Mouse (Mus musculus) ES-Bruce4 (cell line): ENCODE measurements at regions not wholly inside any gene's neighbourhood (a gene's known extent, or its start where the extent isn't known, plus 50 kb on each side); places are given as distances from the start of the nearest gene placed in this dataset.

ENCODE experiments used
- H3K27ac ChIP-seq: 2 replicates; pipeline ENCODE4 v1.5.1; 2012; ENCODE audit warnings: low read length, inconsistent platforms; ENCODE audit not compliant: insufficient read depth
- H3K27me3 ChIP-seq: 2 replicates; pipeline ENCODE4 v1.6.1; 2012; ENCODE audit warnings: mild to moderate bottlenecking, low read length, inconsistent platforms; ENCODE audit not compliant: control insufficient read depth, poor library complexity, insufficient read depth, severe bottlenecking
- H3K36me3 ChIP-seq: 2 replicates; pipeline ENCODE4 v1.6.1; 2012; ENCODE audit warnings: inconsistent platforms, mild to moderate bottlenecking, low read length, moderate library complexity; ENCODE audit not compliant: control insufficient read depth, poor library complexity, insufficient read depth, severe bottlenecking
- H3K4me1 ChIP-seq: one replicate; pipeline ENCODE4 v1.8.1; 2011; ENCODE audit warnings: low read length; ENCODE audit not compliant: control insufficient read depth, insufficient read depth
- H3K4me3 ChIP-seq: 2 replicates; pipeline ENCODE4 v1.5.1; 2011; ENCODE audit warnings: low read depth, mild to moderate bottlenecking, low read length
- H3K9ac ChIP-seq: 2 replicates; pipeline ENCODE4 v1.6.1; 2012; ENCODE audit warnings: low read depth, mild to moderate bottlenecking, inconsistent platforms; ENCODE audit not compliant: poor library complexity, severe bottlenecking
- H3K9me3 ChIP-seq: replicated peaks from 2 replicates; pipeline ENCODE4 v1.6.1; 2012; ENCODE audit warnings: mild to moderate bottlenecking, low read length, inconsistent platforms; ENCODE audit not compliant: control insufficient read depth, poor library complexity, insufficient read depth, severe bottlenecking
- CTCF ChIP-seq: IDR thresholded peaks from one replicate; pipeline ENCODE4 v1.8.1; 2011; ENCODE audit warnings: low read depth, low read length
- EP300 ChIP-seq: IDR thresholded peaks from 2 replicates; pipeline ENCODE4 v1.6.1; 2011; ENCODE audit warnings: low read depth, low read length; ENCODE audit not compliant: insufficient read depth
- POLR2A ChIP-seq: IDR thresholded peaks from one replicate; pipeline ENCODE4 v1.8.1; 2011; ENCODE audit warnings: low read length; ENCODE audit not compliant: insufficient read depth

DNA sequence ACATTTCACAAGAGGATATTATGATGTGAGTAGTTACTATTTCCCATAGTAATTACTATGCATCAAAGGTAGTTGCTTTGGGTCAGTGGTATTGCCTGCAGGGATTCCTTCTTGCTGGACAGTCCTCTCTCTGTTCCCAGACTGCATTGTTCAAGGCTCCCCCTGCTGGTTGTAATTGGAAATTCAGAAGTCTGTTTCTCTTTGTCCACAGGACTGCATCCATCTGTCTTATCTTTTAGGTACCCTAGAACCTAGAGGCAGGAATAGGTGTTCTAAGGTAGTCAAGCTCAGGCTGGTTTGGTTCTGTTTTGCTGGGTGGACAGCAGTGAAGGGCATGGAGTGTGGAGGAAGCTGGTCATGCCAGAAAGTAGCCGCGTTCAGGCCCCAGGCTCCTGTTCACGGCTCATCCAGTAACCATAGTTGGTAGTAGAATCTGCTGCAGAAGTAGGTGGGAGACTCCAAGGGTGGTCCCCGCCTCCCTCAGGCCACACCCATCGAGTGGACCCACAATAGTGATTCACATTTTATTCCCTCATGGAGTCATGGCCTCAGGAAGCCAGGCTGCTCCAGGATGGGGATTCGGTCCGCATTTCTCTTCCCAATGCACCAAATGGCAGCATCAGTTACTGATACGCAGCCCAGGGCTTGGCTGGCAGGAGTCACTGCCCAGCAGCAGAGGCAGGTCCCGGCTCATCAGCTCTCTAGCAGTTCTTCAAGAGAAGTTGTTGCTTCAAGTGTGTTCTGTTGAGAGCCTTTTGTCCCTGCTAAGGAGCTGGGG is 51.7 kb upstream of the Caprin1 start:
- TF ChIP-seq EP300: no peak
- no peak for TF ChIP-seq POLR2A
- no peak for TF ChIP-seq CTCF
- no peaks in the 10 kb centered on the region for H3K4me1 ChIP-seq
- no peaks in the 10 kb centered on the region for H3K36me3 ChIP-seq
- no peak overlapping the region for H3K9ac ChIP-seq
- no peak overlapping the region for H3K27ac ChIP-seq
- no peaks in the 10 kb centered on the region for H3K9me3 ChIP-seq
- no peak overlapping the region for H3K4me3 ChIP-seq
- H3K27me3 ChIP-seq: no peaks in the 10 kb centered on the region

- H3K4me1 ChIP-seq: no peaks in the 10 kb centered on the region
- H3K9me3 ChIP-seq: no peaks in the 10 kb centered on the region
- no peak overlapping the region for H3K4me3 ChIP-seq
- TF ChIP-seq CTCF (no peak), POLR2A (no peak), EP300 (no peak)
- H3K27ac ChIP-seq: no peak overlapping the region
- H3K36me3 ChIP-seq: no peaks in the 10 kb centered on the region
- H3K9ac ChIP-seq: no peak overlapping the region
- H3K27me3 ChIP-seq: no peaks in the 10 kb centered on the region
Measured at GRCm38 (mm10) chr2:103849766-103850530, 52.5 kb upstream of the Caprin1 start.

DNA sequence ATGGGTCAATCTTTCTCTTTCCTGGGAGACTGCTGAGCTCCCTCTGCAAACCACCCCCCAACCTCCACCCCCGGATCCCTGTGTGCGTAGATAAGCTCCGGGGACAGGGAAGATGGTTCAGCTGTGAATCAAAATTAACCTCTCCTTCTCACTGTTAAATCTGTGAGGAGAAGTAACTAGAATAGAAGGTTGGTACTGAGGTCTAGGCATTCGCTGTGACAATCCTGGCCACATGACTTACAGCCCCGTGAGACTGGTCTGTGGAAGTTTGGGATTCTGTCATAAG is 53.0 kb upstream of the Caprin1 start:
- no peak overlapping the region for H3K27ac ChIP-seq
- no peaks in the 10 kb centered on the region for H3K9me3 ChIP-seq
- H3K9ac ChIP-seq: no peak overlapping the region
- TF ChIP-seq EP300 (no peak), CTCF (no peak), POLR2A (no peak)
- H3K4me1 ChIP-seq: no peaks in the 10 kb centered on the region
- H3K4me3 ChIP-seq: no peak overlapping the region
- H3K36me3 ChIP-seq: no peaks in the 10 kb centered on the region
- no peaks in the 10 kb centered on the region for H3K27me3 ChIP-seq

- TF ChIP-seq EP300: no peak
- no peak for TF ChIP-seq POLR2A
- TF ChIP-seq CTCF: no peak
- H3K9ac ChIP-seq: no peak overlapping the region
Measured at GRCm38 (mm10) chr2:103851171-103851570, 53.7 kb upstream of the Caprin1 start.

GRCm38 (mm10) chr2:103861226-103861625 is 63.8 kb upstream of the Caprin1 start:
- no peaks in the 10 kb centered on the region for H3K27me3 ChIP-seq
- H3K4me1 ChIP-seq: no peaks in the 10 kb centered on the region
- no peak overlapping the region for H3K4me3 ChIP-seq
- H3K9me3 ChIP-seq: peaks cover 24% of the 10 kb centered on the region
- no peaks in the 10 kb centered on the region for H3K36me3 ChIP-seq
- no peak overlapping the region for H3K9ac ChIP-seq
- H3K27ac ChIP-seq: no peak overlapping the region
- TF ChIP-seq CTCF (no peak), EP300 (no peak), POLR2A (no peak)

More at GRCm38 (mm10) chr2:103851171-103851570, 53.7 kb upstream of the Caprin1 start:
- no peak overlapping the region for H3K4me3 ChIP-seq
- no peaks in the 10 kb centered on the region for H3K4me1 ChIP-seq
- H3K27ac ChIP-seq: no peak overlapping the region
- H3K27me3 ChIP-seq: no peaks in the 10 kb centered on the region
- no peaks in the 10 kb centered on the region for H3K9me3 ChIP-seq
- H3K36me3 ChIP-seq: no peaks in the 10 kb centered on the region

DNA sequence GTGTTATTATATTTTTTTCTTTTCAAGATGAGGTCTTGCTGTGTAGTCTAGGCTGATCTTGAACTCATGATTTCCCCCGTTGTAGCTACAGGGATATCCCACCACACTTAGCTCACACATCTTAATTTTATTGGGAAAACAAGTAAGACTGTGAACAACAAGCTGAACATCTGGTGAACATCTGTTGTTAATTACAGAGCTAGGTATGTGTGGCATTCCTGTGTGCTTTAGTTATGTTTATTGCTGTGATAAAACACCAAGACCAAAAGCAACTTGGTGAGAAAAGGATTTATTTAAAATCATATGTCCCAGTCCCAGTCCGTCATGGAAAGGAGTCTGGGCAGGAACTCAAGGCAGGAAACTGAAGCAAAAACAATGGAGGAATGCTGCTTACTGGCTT is 66.8 kb upstream of the Caprin1 start:
- TF ChIP-seq POLR2A (no peak), EP300 (no peak), CTCF (no peak)

More for the DNA sequence above, 66.8 kb upstream of the Caprin1 start:
- H3K4me3 ChIP-seq: no peak overlapping the region
- H3K36me3 ChIP-seq: no peaks in the 10 kb centered on the region
- no peak overlapping the region for H3K9ac ChIP-seq
- H3K27me3 ChIP-seq: no peaks in the 10 kb centered on the region
- H3K27ac ChIP-seq: no peak overlapping the region
- peaks cover 10% of the 10 kb centered on the region for H3K9me3 ChIP-seq
- no peaks in the 10 kb centered on the region for H3K4me1 ChIP-seq
